Mouse (Mus musculus) stomach, postnatal 0 days (tissue): ENCODE measurements at regions not wholly inside any gene's neighbourhood (a gene's known extent, or its start where the extent isn't known, plus 50 kb on each side); places are given as distances from the start of the nearest gene placed in this dataset.
A peak's percentile ranks its signal among the peaks of the same experiment; 100 is the strongest.

ENCODE experiments used
- ATAC-seq: fragments of 200-750 bp; cut with Nextera tagmentation; 2 replicates; pipeline ENCODE4 v1.8.0; 2017; ENCODE audit not compliant: low FRiP score, low TSS enrichment
- DNase-seq: peaks from one replicate; pipeline ENCODE4 v3.0.0-alpha.2; 2016; ENCODE audit warnings: low spot score
- H3K27ac ChIP-seq: fragments of 300-500 bp; sonication (generic); replicated peaks from 2 replicates; pipeline ENCODE4 v1.5.1; 2014; ENCODE audit warnings: mild to moderate bottlenecking, control low read depth
- H3K27me3 ChIP-seq: fragments of 300-500 bp; sonication (generic); 2 replicates; pipeline ENCODE4 v1.6.1; 2014; ENCODE audit warnings: low read length; ENCODE audit not compliant: control insufficient read depth, insufficient read depth
- H3K36me3 ChIP-seq: fragments of 300-500 bp; sonication (generic); 2 replicates; pipeline ENCODE4 v1.6.1; 2014; ENCODE audit warnings: low read length, mixed read lengths; ENCODE audit not compliant: control insufficient read depth, insufficient read depth
- H3K4me1 ChIP-seq: fragments of 300-500 bp; sonication (generic); replicated peaks from 2 replicates; pipeline ENCODE4 v1.6.1; 2014; ENCODE audit warnings: antibody characterized with exemption; ENCODE audit not compliant: control insufficient read depth, insufficient read depth
- H3K4me2 ChIP-seq: fragments of 300-500 bp; sonication (generic); replicated peaks from 2 replicates; pipeline ENCODE4 v1.6.1; 2014; ENCODE audit warnings: low read depth, mild to moderate bottlenecking, control low read depth, moderate library complexity
- H3K4me3 ChIP-seq: fragments of 300-500 bp; sonication (generic); 2 replicates; pipeline ENCODE4 v1.5.1; 2014; ENCODE audit warnings: low read depth, low read length, control low read depth
- H3K9ac ChIP-seq: fragments of 300-500 bp; sonication (generic); 2 replicates; pipeline ENCODE4 v1.6.1; 2014; ENCODE audit warnings: mild to moderate bottlenecking, low read length, control low read depth, mixed read lengths
- H3K9me3 ChIP-seq: fragments of 300-500 bp; sonication (generic); 2 replicates; pipeline ENCODE4 v1.6.1; 2016; ENCODE audit warnings: low read length; ENCODE audit not compliant: control insufficient read depth
- CTCF ChIP-seq: IDR thresholded peaks from 2 replicates; pipeline ENCODE4 v1.5.1; 2016; ENCODE audit warnings: antibody characterized with exemption, low read depth, mild to moderate bottlenecking, moderate library complexity
- EP300 ChIP-seq: optimal IDR thresholded peaks from 2 replicates; pipeline ENCODE3; 2016; ENCODE audit warnings: antibody characterized with exemption
- WGBS: fragments of 180-500 bp; shearing (Covaris S2); extraction: QIAGEN DNeasy Blood & Tissue Kit; methylation state at CpG from one replicate; pipeline ENCODE4 v1.1.7; 2014; 5-methylcytosine and 5-hydroxymethylcytosine counted together

GRCm38 (mm10) chr12:70750651-70751578, 74.4 kb upstream of the Frmd6 start:
- no peak for TF ChIP-seq EP300
- no peak for TF ChIP-seq CTCF
- H3K36me3 ChIP-seq = no peaks in the 10 kb centered on the region
- H3K4me2 ChIP-seq = no peak overlapping the region
- no peaks in the 10 kb centered on the region for H3K4me1 ChIP-seq
- H3K27me3 ChIP-seq = no peaks in the 10 kb centered on the region
- no peaks in the 10 kb centered on the region for H3K9me3 ChIP-seq
- 66% methylated on average over 7 of the region's 7 CpGs for WGBS
- no peak overlapping the region for H3K9ac ChIP-seq
- H3K27ac ChIP-seq = no peak overlapping the region
- DNase-seq (no peak), ATAC-seq (no peak)
- H3K4me3 ChIP-seq = no peak overlapping the region

DNA sequence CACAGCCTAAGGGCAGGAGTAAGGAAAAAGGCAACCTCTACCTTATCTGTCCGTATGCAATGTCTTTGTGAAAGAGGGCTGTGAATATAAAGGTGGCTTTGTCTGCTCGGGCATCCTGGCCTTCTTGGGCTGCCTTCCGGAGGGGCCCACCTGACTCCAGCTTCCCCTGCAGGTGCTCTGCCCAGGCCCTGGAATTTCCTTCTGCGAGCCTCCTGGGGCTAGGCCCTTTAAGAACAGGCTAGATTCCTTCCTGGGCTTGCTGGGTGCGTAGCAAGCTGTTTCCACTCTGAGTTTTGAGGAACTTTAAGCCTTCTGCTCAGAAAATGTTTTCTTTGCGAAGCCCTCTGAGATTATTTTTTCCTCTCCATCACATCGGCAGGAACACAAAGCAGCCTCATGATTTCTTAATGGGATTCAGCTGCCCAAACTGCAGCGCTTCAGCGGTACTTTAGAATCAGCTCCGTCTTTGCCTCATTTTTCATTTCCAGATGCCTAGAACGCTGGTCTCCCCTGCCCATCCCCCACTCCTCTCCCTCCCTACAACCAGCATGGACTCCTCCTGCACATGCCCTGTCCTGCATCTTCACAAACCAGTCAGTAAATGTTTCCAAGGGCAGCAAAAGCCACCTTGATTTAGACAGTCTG, 72.9 kb upstream of the Frmd6 start:
- TF ChIP-seq CTCF = no peak
- no peak for TF ChIP-seq EP300
- no peak for DNase-seq
- ATAC-seq = no peak
- Histone ChIP-seq H3K27ac (no peak overlapping the region), H3K36me3 (no peaks in the 10 kb centered on the region), H3K4me2 (no peak overlapping the region), H3K4me3 (no peak overlapping the region), H3K9ac (no peak overlapping the region), H3K27me3 (no peaks in the 10 kb centered on the region), H3K9me3 (no peaks in the 10 kb centered on the region), H3K4me1 (no peaks in the 10 kb centered on the region)
- WGBS = 20% methylated on average over 11 of the region's 11 CpGs

GRCm38 (mm10) chr12:70752911-70753290, 72.4 kb upstream of the Frmd6 start:
- no peak overlapping the region for H3K27ac ChIP-seq
- no peaks in the 10 kb centered on the region for H3K27me3 ChIP-seq
- 46% methylated on average over 4 of the region's 4 CpGs for WGBS
- DNase-seq (no peak), ATAC-seq (no peak)
- H3K4me2 ChIP-seq = no peak overlapping the region
- TF ChIP-seq CTCF = no peak
- no peaks in the 10 kb centered on the region for H3K36me3 ChIP-seq
- no peak overlapping the region for H3K9ac ChIP-seq
- H3K9me3 ChIP-seq = no peaks in the 10 kb centered on the region
- H3K4me1 ChIP-seq = no peaks in the 10 kb centered on the region
- no peak overlapping the region for H3K4me3 ChIP-seq

GRCm38 (mm10) chr12:70753458-70753857, 71.9 kb upstream of the Frmd6 start:
- Histone ChIP-seq H3K4me2 (no peak overlapping the region), H3K27ac (no peak overlapping the region), H3K9me3 (no peaks in the 10 kb centered on the region), H3K4me1 (no peaks in the 10 kb centered on the region), H3K9ac (no peak overlapping the region), H3K27me3 (no peaks in the 10 kb centered on the region), H3K4me3 (no peak overlapping the region), H3K36me3 (no peaks in the 10 kb centered on the region)
- ATAC-seq (no peak), DNase-seq (no peak)
- 78% methylated on average over 3 of the region's 3 CpGs for WGBS
- no peak for TF ChIP-seq EP300
- TF ChIP-seq CTCF = peak; percentile 52

- no peaks in the 10 kb centered on the region for H3K9me3 ChIP-seq
- H3K27ac ChIP-seq = no peak overlapping the region
- H3K36me3 ChIP-seq = no peaks in the 10 kb centered on the region
- no peaks in the 10 kb centered on the region for H3K4me1 ChIP-seq
- no peak overlapping the region for H3K4me2 ChIP-seq
- H3K27me3 ChIP-seq = no peaks in the 10 kb centered on the region
- ATAC-seq = no peak
- H3K4me3 ChIP-seq = no peak overlapping the region
- no peak for DNase-seq
- TF ChIP-seq EP300 = no peak
- TF ChIP-seq CTCF = no peak
- H3K9ac ChIP-seq = no peak overlapping the region
- WGBS = 74% methylated on average over 6 of the region's 6 CpGs
Measured at GRCm38 (mm10) chr12:70758080-70758479, 67.2 kb upstream of the Frmd6 start.

- Histone ChIP-seq H3K27ac (no peak overlapping the region), H3K27me3 (no peaks in the 10 kb centered on the region), H3K9ac (no peak overlapping the region), H3K4me3 (no peak overlapping the region), H3K4me2 (no peak overlapping the region), H3K36me3 (no peaks in the 10 kb centered on the region), H3K4me1 (no peaks in the 10 kb centered on the region), H3K9me3 (no peaks in the 10 kb centered on the region)
- DNase-seq (no peak), ATAC-seq (no peak)
- no peak for TF ChIP-seq CTCF
- no peak for TF ChIP-seq EP300
- 75% methylated on average over 12 of the region's 12 CpGs for WGBS
Measured at GRCm38 (mm10) chr12:70763542-70763941, 61.8 kb upstream of the Frmd6 start.
